Mouse (Mus musculus) spleen, postnatal 4 days (tissue): ENCODE results near the gene Pskh1.

ENCODE experiments used
- DNase-seq, 2 experiments: peaks; one replicate each; pipeline ENCODE4 v3.0.0; 2022; ENCODE audit warnings: low spot score in 2 of 2

Pskh1 gene

GRCm38 (mm10) chr8:105900180-105900940 lies at the start of gene Pskh1:
Gene Pskh1, plus strand, starts transcription at chr8:105900441.
- peak; percentile 89 to 95 for DNase-seq

- DNase-seq: no peak
Measured at GRCm38 (mm10) chr8:105850611-105851010, 49.6 kb upstream of the Pskh1 start.

GRCm38 (mm10) chr8:105851651-105852143 lies 48.5 kb upstream of the Pskh1 start:
- peak; percentile 88 to 94 for DNase-seq

- no peak for DNase-seq
Measured at GRCm38 (mm10) chr8:105852146-105852729, 48.0 kb upstream of the Pskh1 start.

DNA sequence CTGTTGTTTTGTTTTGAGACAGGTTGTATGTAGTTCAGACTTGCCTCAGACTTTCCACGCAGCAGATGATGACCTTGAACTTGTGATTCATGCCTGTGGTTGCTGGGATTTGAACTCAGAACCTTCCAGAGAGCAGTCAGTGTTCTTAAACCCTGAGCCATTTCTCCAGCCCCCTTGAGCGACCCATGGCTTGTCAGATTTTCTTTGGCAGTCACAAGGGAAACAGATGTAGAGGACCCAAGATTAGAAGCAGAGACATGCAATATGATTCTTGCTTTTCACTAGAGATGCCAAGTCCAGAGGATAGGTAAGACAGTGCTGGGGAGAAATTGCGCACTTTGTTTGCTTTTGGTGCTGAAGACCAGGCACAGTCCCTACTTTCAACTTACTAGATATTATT lies 47.1 kb upstream of the Pskh1 start, which contains the start of gene Cenpt:
TSS of gene Cenpt (minus strand) at position 101 of the 400 bp plus-strand sequence.
- no peak for DNase-seq

GRCm38 (mm10) chr8:105854303-105854702 lies 45.9 kb upstream of the Pskh1 start:
- DNase-seq: no peak

GRCm38 (mm10) chr8:105854715-105855216 lies 45.5 kb upstream of the Pskh1 start, which contains the start of gene Thap11:
Gene Thap11, plus strand, starts transcription at chr8:105855132.
- peak; percentile 92 to 95 for DNase-seq

DNA sequence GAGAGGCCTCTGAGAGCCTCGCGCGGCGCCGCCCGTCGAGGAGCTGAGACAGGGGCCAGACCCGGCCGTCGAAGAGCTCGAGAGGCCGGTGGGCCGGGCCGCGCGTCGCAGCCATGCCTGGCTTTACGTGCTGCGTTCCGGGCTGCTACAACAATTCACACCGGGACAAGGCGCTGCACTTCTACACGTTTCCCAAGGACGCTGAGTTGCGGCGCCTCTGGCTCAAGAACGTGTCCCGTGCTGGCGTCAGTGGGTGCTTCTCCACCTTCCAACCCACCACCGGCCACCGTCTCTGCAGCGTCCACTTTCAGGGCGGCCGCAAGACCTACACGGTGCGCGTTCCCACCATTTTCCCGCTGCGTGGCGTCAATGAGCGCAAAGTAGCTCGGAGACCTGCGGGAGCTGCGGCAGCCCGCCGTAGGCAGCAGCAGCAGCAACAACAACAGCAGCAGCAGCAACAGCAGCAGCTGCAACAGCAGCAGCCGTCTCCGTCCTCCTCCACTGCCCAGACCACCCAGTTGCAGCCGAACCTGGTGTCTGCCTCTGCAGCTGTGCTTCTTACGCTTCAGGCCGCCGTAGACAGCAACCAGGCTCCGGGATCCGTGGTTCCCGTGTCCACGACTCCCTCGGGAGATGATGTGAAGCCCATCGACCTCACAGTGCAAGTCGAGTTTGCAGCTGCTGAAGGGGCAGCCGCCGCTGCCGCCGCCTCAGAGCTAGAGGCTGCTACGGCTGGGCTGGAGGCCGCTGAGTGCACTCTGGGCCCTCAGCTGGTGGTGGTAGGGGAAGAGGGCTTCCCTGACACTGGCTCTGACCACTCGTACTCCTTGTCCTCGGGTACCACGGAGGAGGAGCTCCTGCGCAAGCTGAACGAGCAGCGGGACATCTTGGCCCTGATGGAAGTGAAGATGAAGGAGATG lies 44.7 kb upstream of the Pskh1 start:
- peak; percentile 61 to 84 for DNase-seq

DNA sequence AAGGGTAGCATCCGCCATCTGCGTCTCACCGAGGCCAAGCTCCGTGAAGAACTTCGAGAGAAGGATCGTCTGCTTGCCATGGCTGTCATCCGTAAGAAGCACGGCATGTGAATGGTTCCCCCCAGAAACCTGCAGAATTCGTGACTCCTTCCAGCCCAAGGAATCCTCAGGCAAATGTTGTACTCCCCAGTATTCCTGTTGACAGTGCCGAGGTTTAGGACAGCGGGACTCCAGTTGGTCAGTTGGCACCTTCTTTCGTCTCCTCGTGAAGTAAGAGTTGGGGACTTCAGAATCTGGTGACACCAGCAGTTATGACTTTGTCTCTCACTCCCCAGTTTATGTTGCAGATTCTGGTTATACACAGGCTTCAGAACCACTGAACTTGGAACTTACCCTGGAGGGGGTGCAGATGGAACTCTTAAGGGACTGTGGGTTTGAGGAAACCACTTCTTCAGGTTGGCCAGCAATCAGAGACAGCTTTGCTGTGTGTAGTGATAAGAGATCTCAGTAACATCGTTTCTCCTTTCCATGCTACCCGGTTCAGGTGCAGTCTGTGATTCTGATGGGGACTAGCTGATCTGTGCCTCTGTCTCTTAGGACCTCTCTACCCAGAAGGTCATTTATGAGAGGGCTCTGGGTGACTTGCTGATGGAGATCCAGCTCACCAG lies 43.9 kb upstream of the Pskh1 start:
- DNase-seq: no peak

DNA sequence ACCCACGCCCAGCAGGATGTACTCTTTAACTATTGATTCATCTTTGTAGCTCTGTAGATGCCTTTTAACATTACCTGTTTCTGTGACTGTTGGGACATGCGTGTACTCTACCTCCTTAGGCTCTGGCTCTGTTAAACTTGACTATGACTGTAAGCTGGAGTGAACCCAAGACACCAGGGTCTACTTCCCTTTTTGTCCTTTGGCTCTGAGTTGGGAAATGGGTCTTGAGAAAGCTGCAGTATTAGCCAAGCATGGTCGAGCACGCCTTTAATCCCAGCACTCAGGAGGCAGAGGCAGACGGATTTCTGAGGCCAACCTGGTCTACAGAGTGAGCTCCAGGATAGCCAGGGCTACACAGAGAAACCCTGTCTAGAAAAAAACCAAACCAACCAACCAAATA lies 41.7 kb upstream of the Pskh1 start:
- no peak for DNase-seq

GRCm38 (mm10) chr8:105859314-105859713 lies 40.9 kb upstream of the Pskh1 start:
- DNase-seq: peak in 1 of 2 experiments; percentile 47

- DNase-seq: peak; percentile 91 to 93
Measured at GRCm38 (mm10) chr8:105860143-105860981, 39.9 kb upstream of the Pskh1 start, which contains the start of gene Nutf2. Gene Nutf2, plus strand, starts transcription at chr8:105860580.

- peak in 1 of 2 experiments; percentile 34 for DNase-seq
Measured at GRCm38 (mm10) chr8:105861951-105862350, 38.3 kb upstream of the Pskh1 start.

DNA sequence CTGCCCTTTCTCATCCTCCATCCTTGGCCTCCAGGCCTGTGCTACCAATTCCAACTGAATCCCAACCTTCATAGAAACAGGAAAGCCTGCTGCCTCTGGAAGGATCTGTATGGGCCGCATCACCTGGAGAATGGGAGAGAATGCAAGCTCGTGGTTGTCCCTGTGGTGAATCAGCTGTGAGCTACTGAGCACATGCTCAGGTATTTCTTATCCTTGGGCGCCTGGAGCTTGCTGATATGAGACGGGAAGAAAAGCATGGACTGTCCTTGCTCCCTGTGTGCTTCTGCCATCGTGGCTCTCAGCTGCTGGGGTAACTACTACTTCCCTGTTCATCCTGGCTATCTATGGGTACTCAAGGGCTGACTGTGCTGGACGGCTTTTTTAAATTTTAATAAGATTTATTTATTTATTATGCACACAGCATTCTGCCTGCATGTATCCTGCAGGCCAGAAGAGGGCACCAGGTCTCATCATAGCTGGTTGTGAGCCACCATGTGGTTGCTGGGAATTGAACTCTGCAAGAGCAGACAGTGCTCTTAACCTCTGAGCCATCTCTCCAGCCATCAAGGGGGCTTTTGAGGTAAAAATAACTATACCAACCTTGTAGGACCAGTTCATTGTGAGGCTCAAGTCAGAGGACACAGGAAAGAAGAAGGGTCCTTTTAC lies 33.7 kb upstream of the Pskh1 start:
- no peak for DNase-seq

DNA sequence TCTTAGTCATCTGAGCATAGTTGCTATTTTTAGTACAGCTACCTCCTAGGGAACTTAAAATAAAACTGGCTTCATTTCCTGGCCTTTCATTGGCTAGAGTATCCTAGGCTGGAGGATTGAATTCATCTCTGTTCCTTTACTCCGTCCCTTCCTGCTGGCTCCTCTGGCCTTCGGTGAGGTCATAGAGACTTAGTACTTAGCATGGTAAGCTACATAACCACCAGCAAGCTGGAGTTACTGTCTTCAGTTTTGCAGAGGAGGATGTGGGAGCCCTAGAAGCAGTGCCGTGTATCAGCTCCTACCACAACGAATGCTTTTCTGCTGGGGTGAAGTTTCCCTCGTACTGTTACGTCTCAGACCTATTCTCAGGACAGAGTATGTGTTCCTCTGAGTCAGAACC lies 25.9 kb upstream of the Pskh1 start:
- no peak for DNase-seq

DNA sequence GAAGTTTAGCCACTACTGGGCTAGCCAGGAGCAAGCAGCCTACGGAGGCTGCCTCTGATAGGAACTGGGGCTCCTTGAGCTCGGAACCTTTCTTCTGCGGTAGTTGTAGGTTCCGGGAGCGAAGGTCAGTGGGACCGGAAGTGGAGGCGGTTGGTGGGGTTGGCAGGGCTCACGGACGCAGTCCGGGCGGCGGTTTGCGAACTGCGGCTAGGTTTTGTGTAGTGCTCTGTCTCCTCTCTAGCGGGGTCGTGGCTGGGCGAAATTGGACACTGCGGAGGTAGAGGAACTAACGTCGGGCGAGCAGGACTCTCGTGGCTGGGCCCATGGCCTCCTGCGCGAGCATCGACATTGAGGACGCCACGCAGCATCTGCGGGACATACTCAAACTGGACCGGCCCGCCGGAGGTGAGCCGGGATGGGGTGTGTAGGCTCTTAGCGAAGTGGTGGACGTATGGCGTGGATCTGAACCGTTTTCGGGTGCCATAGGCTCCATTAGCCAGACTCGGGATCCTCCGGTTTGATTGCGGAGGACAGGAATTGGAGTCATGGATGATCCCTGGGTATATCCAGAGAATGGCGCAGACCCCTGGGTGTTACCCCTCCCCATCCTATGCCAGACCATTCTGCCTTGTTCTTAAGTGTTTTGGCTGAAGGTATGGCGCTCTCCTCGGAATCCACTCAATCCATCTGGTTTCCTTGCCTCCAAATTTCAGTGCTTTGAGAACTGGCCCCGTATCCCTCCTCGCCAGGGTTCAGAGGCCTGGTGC lies 19.3 kb upstream of the Pskh1 start, which contains the start of gene Edc4:
TSS of gene Edc4 (plus strand) at position 128 of the 767 bp plus-strand sequence.
- DNase-seq: peak; percentile 89 to 95

GRCm38 (mm10) chr8:105889756-105890465 lies 10.3 kb upstream of the Pskh1 start:
- no peak for DNase-seq

GRCm38 (mm10) chr8:105890870-105891269 lies 9.4 kb upstream of the Pskh1 start:
- DNase-seq: no peak
